Mouse (Mus musculus) lung, postnatal 36 days (tissue): ENCODE results near the gene Syt2.
A peak's percentile ranks its signal among the peaks of the same experiment; 100 is the strongest.

ENCODE experiments used
- DNase-seq: peaks from one replicate; pipeline ENCODE4 v3.0.0; 2022; ENCODE audit warnings: mixed read lengths

Gene Syt2

DNA sequence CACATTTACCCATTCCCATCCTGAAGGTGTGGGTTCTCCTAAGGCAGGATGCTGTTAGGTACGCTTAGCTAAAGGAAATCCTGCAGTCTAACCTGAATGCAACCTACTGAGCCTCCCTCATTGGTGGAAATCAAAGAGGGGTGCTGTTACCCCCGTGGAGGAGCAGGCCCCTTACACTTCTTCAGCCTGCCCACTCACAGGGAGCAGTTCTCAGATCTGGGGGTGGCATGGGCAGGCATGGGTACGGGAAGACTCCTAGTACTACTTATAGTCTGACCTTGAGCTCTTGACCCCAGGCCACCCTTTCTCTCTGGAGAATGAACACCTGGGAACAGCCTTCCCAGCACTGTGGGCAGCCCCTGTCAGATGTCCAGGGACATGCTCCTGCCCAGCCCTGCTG lies 61.0 kb downstream of the Syt2 start:
- no peak for DNase-seq

DNA sequence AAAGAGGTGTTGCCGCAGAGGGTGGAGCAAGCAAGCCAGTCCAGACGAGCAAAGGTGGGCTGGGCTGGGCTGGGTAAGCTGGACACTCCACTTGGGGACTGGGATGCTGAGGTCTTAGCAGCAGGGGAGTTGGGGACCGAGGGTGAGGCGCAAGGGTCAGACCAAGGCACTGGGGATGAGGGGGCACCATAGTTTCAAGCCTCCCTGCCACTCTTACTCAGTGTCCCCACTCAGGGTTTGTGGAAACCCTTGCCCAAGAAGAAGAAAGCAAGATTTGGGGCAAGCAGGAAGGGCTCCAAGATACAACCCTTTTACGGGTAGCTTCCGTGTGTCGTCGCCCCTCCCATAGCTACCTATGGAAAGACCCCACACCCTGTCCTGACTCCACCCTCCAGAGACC lies 61.8 kb downstream of the Syt2 start:
- no peak for DNase-seq

DNA sequence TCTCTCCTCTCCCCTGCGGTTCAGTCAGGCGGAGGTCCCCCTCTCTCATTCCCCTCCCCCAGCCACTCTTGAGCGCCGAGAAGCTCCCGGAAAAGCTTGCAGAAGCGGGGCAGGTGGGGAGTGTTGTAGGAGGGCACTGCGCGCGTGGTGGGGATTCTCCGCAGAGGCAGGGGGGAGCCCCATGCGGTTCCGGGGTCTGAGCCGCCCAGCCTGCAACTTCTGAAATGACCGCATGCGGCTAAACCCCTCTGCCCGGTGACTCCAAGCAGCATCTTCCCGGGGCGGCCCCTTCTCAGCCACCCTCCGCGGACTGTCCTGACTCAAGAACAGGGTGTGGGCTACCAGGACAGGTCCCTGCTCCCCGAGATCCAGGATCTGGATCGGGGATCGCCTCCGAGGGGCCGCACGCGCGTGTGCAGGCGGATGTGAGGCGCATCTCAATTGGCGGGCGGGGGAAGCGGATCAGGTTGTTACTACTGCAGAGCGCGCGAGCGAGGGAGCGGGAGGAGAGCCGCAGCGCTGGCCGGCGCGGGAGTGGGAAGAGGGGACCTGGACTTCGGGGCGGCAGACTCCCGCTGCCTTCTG lies 62.4 kb downstream of the Syt2 start:
- peak; percentile 6 for DNase-seq

- no peak for DNase-seq
Measured at GRCm38 (mm10) chr1:134709411-134710306, 63.2 kb downstream of the Syt2 start.

GRCm38 (mm10) chr1:134711061-134711460 lies 64.6 kb downstream of the Syt2 start:
- DNase-seq = no peak

DNA sequence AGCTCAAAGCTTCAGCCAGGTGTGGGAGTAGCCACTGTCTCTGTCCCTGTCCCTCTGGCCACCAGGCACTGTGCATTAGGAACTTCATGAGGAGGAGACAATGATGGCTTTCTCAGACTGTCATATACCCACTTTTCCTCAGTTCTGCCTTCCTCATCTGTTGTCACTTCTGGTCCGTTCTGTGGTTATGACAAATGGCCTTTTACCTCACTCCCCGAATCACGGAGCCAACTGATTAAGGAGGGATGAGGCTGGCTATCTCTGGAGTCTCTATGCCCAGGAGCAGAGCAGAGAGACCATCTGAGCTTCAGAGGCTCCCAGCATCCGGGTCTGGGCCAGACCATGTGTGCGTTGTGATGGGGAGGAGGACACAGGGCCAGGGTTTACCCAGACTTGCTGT lies 65.2 kb downstream of the Syt2 start:
- no peak for DNase-seq

DNA sequence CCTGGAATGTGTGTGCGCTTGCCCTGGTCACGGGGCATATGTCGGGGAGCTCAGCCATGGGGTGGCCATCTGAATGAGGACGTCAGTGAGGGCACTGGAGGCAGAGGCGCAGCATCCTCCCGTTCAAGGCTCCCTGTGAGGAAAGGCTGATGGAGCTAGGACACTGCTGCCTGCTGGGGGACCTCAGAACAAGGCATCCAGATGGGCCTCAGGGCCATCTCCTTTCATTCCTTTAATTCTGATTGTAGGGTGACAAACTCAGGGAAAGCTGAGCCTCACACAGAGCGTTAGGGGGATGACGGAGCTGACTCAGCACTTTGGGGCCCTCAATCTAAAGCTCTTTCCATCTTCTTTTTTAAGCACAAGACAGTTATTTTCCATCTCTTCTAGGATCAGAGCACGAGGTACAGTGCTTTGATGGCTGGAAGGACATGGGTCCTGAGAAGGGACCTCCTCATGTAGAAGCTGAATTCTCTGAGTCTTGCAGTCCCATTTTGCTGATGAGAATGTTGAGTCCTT lies 66.4 kb downstream of the Syt2 start:
- DNase-seq = no peak

DNA sequence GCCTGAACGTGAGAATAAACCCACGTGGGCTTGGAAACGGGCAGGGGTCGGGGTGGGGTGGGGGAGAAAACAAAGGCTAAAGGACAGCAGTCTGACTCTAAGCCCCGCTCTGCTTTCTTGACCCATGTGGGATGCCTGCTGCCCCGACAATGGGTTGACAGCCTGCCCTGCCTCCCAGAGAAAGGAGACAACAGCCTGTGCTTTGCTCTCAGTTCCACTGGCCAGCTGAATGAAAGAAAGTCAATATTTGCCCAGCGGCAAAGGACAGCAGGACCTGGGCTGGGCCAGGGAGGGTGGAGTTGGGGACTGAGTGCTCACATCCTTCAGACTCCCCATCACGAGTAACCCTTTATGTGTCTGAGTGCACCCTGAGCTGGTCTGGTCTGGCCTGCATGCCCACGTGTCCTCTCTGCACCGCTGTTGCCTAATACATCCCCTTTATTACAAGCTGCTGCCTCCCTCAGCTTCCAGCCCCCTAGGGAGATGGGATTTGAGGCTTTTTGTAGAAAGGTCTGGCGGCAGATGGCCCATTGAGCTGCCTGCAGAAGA lies 67.0 kb downstream of the Syt2 start:
- peak; percentile 59 for DNase-seq

- DNase-seq = no peak
Measured at GRCm38 (mm10) chr1:134714166-134714565, 67.7 kb downstream of the Syt2 start.

DNA sequence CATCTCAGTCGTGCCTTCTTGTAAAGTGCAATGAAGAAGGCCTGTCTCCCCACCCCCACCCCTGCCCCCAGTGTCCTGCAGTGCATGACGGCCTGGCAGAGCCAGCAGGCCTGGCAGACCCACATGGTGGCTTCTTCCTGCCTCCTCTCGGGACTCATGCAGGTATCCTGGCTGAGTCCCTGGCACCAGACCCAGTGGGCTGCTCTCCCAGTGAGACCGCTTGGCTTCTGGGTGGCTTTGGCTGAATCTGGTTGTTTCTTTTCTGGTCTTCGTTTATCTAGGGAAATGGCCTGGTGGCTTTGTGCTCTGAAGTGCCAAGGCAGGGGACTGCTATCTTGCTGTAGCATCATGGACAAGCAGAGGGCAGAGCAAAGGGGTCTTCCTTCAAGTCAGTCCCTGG lies 68.6 kb downstream of the Syt2 start:
- DNase-seq = no peak

- DNase-seq = no peak
Measured at GRCm38 (mm10) chr1:134719718-134720304, 73.3 kb downstream of the Syt2 start.

GRCm38 (mm10) chr1:134721486-134721885 lies 75.0 kb downstream of the Syt2 start:
- no peak for DNase-seq

DNA sequence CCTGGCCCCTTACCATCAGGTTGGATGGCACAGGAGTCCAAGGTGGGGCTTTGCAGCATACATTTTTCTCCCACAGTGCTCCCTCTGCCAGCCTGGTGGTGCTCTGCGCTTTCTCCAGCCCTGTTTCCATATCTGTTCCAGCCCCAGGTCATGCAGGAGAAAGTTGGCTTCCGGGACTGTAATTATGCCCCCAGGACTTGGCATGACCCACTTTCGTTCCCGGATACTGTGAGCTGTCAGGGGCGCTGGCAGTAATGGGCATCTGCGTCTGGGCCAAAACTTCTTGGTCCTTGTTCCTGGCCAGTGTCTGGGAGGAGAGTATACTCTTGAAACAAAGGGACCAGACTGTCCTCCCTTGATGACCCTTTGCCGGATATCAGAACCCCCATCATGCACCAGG lies 76.4 kb downstream of the Syt2 start:
- DNase-seq = no peak

DNA sequence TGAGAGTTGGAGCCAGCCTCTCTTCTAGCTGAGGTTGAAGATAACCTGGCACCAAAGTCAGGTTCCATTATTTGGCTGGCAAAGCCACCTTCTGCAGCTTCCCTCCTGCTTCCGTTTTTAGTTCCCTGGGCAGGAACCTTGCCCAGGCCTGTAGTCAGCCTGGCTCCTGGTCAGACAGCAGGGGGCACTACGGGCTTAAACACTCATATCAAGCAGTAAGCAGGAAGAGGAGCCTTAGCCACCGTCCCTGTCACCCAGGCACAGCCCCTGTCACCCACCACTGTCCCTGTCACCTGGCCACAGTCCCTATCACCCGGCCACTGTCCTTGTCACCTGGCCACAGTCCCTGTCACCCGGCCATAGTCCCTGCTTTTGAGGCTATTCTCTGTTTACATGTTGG lies 78.8 kb downstream of the Syt2 start:
- peak; percentile 71 for DNase-seq

DNA sequence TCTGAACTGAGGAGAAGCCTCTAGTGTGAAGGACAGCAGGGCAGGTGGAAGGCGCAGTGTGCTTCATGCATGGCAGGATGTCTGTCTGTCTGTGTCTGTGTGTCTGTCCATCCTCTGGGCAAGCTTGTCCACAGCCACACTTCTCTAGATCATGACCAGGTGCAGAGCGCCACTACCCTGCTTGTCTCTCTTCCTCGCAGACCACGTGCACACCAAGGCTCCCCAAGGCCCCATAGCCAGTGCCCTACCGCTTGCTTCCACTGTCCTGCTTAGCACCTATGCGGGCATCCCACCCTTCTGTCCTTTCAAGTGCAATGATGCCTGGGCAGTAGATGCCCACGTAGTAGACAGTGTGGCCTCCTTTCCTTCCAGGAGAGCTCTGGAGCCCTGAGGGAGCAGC lies 80.0 kb downstream of the Syt2 start:
- DNase-seq = no peak

GRCm38 (mm10) chr1:134727256-134727655 lies 80.8 kb downstream of the Syt2 start:
- no peak for DNase-seq

GRCm38 (mm10) chr1:134733659-134734058 lies 87.2 kb downstream of the Syt2 start:
- DNase-seq = no peak

DNA sequence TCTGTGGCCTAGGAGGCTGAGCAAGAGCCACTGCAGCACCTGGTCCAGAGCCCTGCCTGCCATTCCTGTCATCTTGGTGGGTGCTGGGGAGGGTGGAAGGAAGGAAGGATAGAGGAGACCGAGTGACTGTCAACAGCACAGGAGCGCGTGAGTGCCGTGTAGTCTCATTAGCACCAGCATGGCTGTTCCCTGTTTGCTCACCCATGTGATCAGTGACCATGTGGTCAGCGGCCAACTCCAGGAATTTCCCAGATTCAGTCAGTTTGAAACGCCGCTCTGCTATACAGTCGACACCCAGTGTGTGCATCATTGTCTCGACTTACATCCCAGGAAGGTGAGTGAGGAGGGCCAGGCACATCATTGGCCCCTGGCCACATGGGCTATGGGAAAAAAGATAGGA lies 91.0 kb downstream of the Syt2 start:
- DNase-seq = no peak

- DNase-seq = peak; percentile 54
Measured at GRCm38 (mm10) chr1:134741433-134741832, 95.0 kb downstream of the Syt2 start.

- DNase-seq = peak; percentile 55
Measured at GRCm38 (mm10) chr1:134741946-134742661, 95.6 kb downstream of the Syt2 start.

- peak; percentile 54 for DNase-seq
Measured at GRCm38 (mm10) chr1:134745648-134746047, 99.2 kb downstream of the Syt2 start.

GRCm38 (mm10) chr1:134747236-134748174 lies 101.0 kb downstream of the Syt2 start:
- peak; percentile 86 for DNase-seq
